In genomic region chr12:72014355-72014776, GRCm38 (mm10) we compare ENCODE assay signal across 8 mouse cellular contexts. TPM values are rescaled to one million over a fixed set of nuclear protein-coding genes. Genes with fewer than 3 reads are reported as not detected.
DNase-seq lines count a peak whose midpoint lies in the region; ATAC-seq and TF ChIP-seq lines count a peak whose summit lies in the region.

No protein-coding gene starts in this region.

- H3K27me3 ChIP-seq in neural tube, embryonic 15.5 days (replicated peaks), result no peaks in the 10 kb centered on the region
- no peaks in the 10 kb centered on the region for H3K27me3 ChIP-seq in intestine, postnatal 0 days (replicated peaks; ENCODE audit: control insufficient read depth, insufficient read depth, low read length)
- no peaks in the 10 kb centered on the region for H3K27me3 ChIP-seq in stomach, postnatal 0 days (ENCODE audit: control insufficient read depth, insufficient read depth, low read length)

- peak; percentile 19 for DNase-seq in heart, adult 8-10 months (ENCODE audit: low spot score)
- no peak for DNase-seq in heart, postnatal 25 days (ENCODE audit: low spot score)
- no peak for DNase-seq in neural tube, embryonic 10.5 days (ENCODE audit: extremely low spot score, low spot score)
- no peak for DNase-seq in stomach, postnatal 0 days (ENCODE audit: low spot score)
- no peak for DNase-seq in layer of hippocampus, postnatal 10 days (ENCODE audit: low spot score in 2 of 2)
- DNase-seq in adrenal gland, adult 18-20 months (ENCODE audit: low spot score in 2 of 2), result no peak

- H3K9ac ChIP-seq in neural tube, embryonic 15.5 days (replicated peaks), result no peak overlapping the region
- no peak overlapping the region for H3K9ac ChIP-seq in intestine, postnatal 0 days (ENCODE audit: low read depth, low read length)
- no peak overlapping the region for H3K9ac ChIP-seq in stomach, postnatal 0 days (ENCODE audit: low read length)

- H3K4me2 ChIP-seq in neural tube, embryonic 15.5 days, result peak overlapping the region; percentile 3; the same call in 1 of the 2 replicates
- peak overlapping the region; percentile 35; the same call in 1 of the 2 replicates for H3K4me2 ChIP-seq in intestine, postnatal 0 days (replicated peaks; ENCODE audit: low read depth)
- H3K4me2 ChIP-seq in stomach, postnatal 0 days (replicated peaks; ENCODE audit: low read depth), result peak overlapping the region; percentile 28; the same call in 1 of the 2 replicates

- H3K9me3 ChIP-seq in neural tube, embryonic 15.5 days (replicated peaks), result no peaks in the 10 kb centered on the region
- H3K9me3 ChIP-seq in intestine, postnatal 0 days (ENCODE audit: control insufficient read depth), result no peaks in the 10 kb centered on the region
- H3K9me3 ChIP-seq in stomach, postnatal 0 days (ENCODE audit: control insufficient read depth, low read length), result no peaks in the 10 kb centered on the region

- TF ChIP-seq CTCF in intestine, postnatal 0 days (IDR thresholded peaks at IDR 0.05; ENCODE audit: low read depth), result no peak
- no peak for TF ChIP-seq CTCF in stomach, postnatal 0 days (IDR thresholded peaks at IDR 0.05; ENCODE audit: low read depth)

- H3K27ac ChIP-seq in neural tube, embryonic 15.5 days (replicated peaks), result no peak overlapping the region
- no peak overlapping the region for H3K27ac ChIP-seq in intestine, postnatal 0 days (ENCODE audit: low read depth, low read length)
- no peak overlapping the region for H3K27ac ChIP-seq in stomach, postnatal 0 days (replicated peaks)

- H3K4me1 ChIP-seq in neural tube, embryonic 15.5 days, result peaks cover 4% of the 10 kb centered on the region; the same call in 1 of the 2 replicates
- H3K4me1 ChIP-seq in intestine, postnatal 0 days (replicated peaks; ENCODE audit: control insufficient read depth, insufficient read depth, low read length), result no peaks in the 10 kb centered on the region
- H3K4me1 ChIP-seq in stomach, postnatal 0 days (replicated peaks; ENCODE audit: control insufficient read depth, insufficient read depth), result no peaks in the 10 kb centered on the region

- TF ChIP-seq EP300 in stomach, postnatal 0 days (optimal IDR thresholded peaks at IDR 0.05), result no peak

- intact Hi-C loops in heart, postnatal 25 days (cut with DNase I), result no loop called here

- no peaks in the 10 kb centered on the region for H3K36me3 ChIP-seq in neural tube, embryonic 15.5 days
- H3K36me3 ChIP-seq in intestine, postnatal 0 days (ENCODE audit: control insufficient read depth, insufficient read depth), result no peaks in the 10 kb centered on the region
- no peaks in the 10 kb centered on the region for H3K36me3 ChIP-seq in stomach, postnatal 0 days (ENCODE audit: control insufficient read depth, insufficient read depth, low read length)

- H3K4me3 ChIP-seq in neural tube, embryonic 15.5 days (replicated peaks), result no peak overlapping the region
- H3K4me3 ChIP-seq in intestine, postnatal 0 days (ENCODE audit: low read depth, low read length), result no peak overlapping the region
- H3K4me3 ChIP-seq in stomach, postnatal 0 days (ENCODE audit: low read depth, low read length), result no peak overlapping the region

- WGBS in neural tube, embryonic 15.5 days, result 64% methylated on average over 10 of the region's 10 CpGs
- 51% methylated on average over 10 of the region's 10 CpGs for WGBS in intestine, postnatal 0 days
- 43% methylated on average over 10 of the region's 10 CpGs for WGBS in stomach, postnatal 0 days

- ATAC-seq in neural tube, embryonic 15.5 days (ENCODE audit: low FRiP score), result no peak
- ATAC-seq in intestine, postnatal 0 days, result no peak
- ATAC-seq in stomach, postnatal 0 days (ENCODE audit: low FRiP score, low TSS enrichment), result no peak

RNA-seq across cellular contexts. Expression of gene Gpr135, which starts 56.6 kb away (rescaled TPM):
- total RNA-seq in heart, adult 8-10 months (2022), result under 1 TPM; 0.26 to 0.41 (median 0.31) TPM
- under 1 TPM; 0.25 to 0.42 TPM for total RNA-seq in heart, postnatal 25 days (2021)
- 6.0 and 8.1 TPM in 2 replicates for polyA plus RNA-seq in neural tube, embryonic 15.5 days (2015; fragmentation: Nextera tagmentation; extraction: Ambion mirVana)
- polyA plus RNA-seq in intestine, postnatal 0 days (2015; fragmentation: Nextera tagmentation; extraction: Ambion mirVana), result 0.65 and 0.98 TPM in 2 replicates
- polyA plus RNA-seq in stomach, postnatal 0 days (2015; fragmentation: Nextera tagmentation; extraction: Ambion mirVana), result 0.54 and 0.62 TPM in 2 replicates
- 10 to 100 TPM; 13.8 to 14.6 TPM for total RNA-seq in layer of hippocampus, postnatal 10 days (2021)
- total RNA-seq in adrenal gland, adult 18-20 months (2021), result 1 to 10 TPM; 2.4 to 3.1 TPM
